Mouse (Mus musculus) layer of hippocampus, postnatal 14 days (tissue): ENCODE data around the gene Svs1. TPM values are rescaled to one million over a fixed set of nuclear protein-coding genes. Genes with fewer than 3 reads are reported as not detected.

Source experiments
- total RNA-seq, 2 experiments: library from RNA; stranded (reverse); gene quantifications; 2 replicates each; pipeline ENCODE4 v1.2.3; 2021

The Svs1 gene
- total RNA-seq, 2 experiments from 2014 or later = not detected

Other genes starting within 250 kb of the Svs1 start
- gene Gimap1, start 247.8 kb upstream of the Svs1 start, total RNA-seq = 1 to 10 TPM; 2.1 to 2.6 TPM
- 1 to 10 TPM; 1.3 to 1.7 TPM for gene Gimap5, start 240.7 kb upstream of the Svs1 start, total RNA-seq
- gene Gimap3, start 216.0 kb upstream of the Svs1 start, total RNA-seq = not detected
- 10 to 100 TPM; 18.3 to 19.8 TPM for gene Tmem176a, start 145.9 kb upstream of the Svs1 start, total RNA-seq
- 10 to 100 TPM; 47.2 to 52.1 TPM for gene Tmem176b, start 145.4 kb upstream of the Svs1 start, total RNA-seq
- not detected for gene Aoc1, start 114.0 kb upstream of the Svs1 start, total RNA-seq
- not detected for gene 1600015I10Rik, start 57.0 kb upstream of the Svs1 start, total RNA-seq
- gene Doxl2, start 11.9 kb upstream of the Svs1 start, total RNA-seq = not detected
- under 1 TPM; 0.86 to 0.99 TPM for gene Gpnmb, start 49.7 kb downstream of the Svs1 start, total RNA-seq
- gene Malsu1, start 86.9 kb downstream of the Svs1 start, total RNA-seq = 10 to 100 TPM; 25.7 to 31.4 TPM
- gene Igf2bp3, start 228.1 kb downstream of the Svs1 start, total RNA-seq = under 1 TPM; 0.24 to 0.35 TPM